Mouse (Mus musculus) MEL (cell line): ENCODE data around the gene Olfr1276.

Experiments
- CTCF ChIP-seq, 3 experiments: IDR thresholded peaks in 2 of 3; conservative IDR thresholded peaks in 1 of 3; 2 replicates each; pipeline ENCODE4 v1.5.1; 2011 to 2012; ENCODE audit warnings: low read length in 3 of 3, low read depth in 2 of 3, mild to moderate bottlenecking in 2 of 3, improper control_type of control experiment in 1 of 3, inconsistent platforms in 1 of 3, mixed read lengths in 1 of 3, moderate library complexity in 1 of 3; ENCODE audit not compliant: control insufficient read depth in 1 of 3, insufficient read depth in 1 of 3, poor library complexity in 1 of 3, severe bottlenecking in 1 of 3
- MAX ChIP-seq: IDR thresholded peaks from 2 replicates; pipeline ENCODE4 v1.6.1; 2011; ENCODE audit warnings: low read length, improper control_type of control experiment
- ZNF384 ChIP-seq: IDR thresholded peaks from 2 replicates; pipeline ENCODE4 v1.6.1; 2012; ENCODE audit warnings: low read depth, mild to moderate bottlenecking, inconsistent platforms, low read length, improper control_type of control experiment

GRCm38 (mm10) chr2:111229502-111229901 is 24.8 kb upstream of the Olfr1276 start, which contains the start of gene 4930430A15Rik:
- no peak for TF ChIP-seq MAX
- TF ChIP-seq CTCF (IDR thresholded peaks at IDR 0.05 in 2 of 3, conservative IDR thresholded peaks at IDR 0.05 in 1 of 3; ENCODE audit: control insufficient read depth in 1 of 3, insufficient read depth in 1 of 3, low read depth in 2 of 3, low read length in 3 of 3, poor library complexity in 1 of 3, severe bottlenecking in 1 of 3), result no peak
- TF ChIP-seq ZNF384, result no peak
